In genomic region chr6:41622661-41623060, GRCm38 (mm10) we compare ENCODE assay signal across 8 mouse cellular contexts. TPM values are rescaled to one million over a fixed set of nuclear protein-coding genes. Genes with fewer than 3 reads are reported as not detected.
DNase-seq lines count a peak whose midpoint lies in the region; ATAC-seq and TF ChIP-seq lines count a peak whose summit lies in the region.

No protein-coding gene starts in this region.

- H3K36me3 ChIP-seq in spleen, adult 2 months (ENCODE audit: control insufficient read depth, insufficient read depth, low read length): no peaks in the 10 kb centered on the region
- H3K36me3 ChIP-seq in midbrain, embryonic 13.5 days: peaks cover 31% of the 10 kb centered on the region

- H3K4me3 ChIP-seq in spleen, adult 2 months (ENCODE audit: extremely low read depth, insufficient read depth, insufficient read length): no peak overlapping the region
- no peak overlapping the region for H3K4me3 ChIP-seq in midbrain, embryonic 13.5 days (replicated peaks)

- peak; percentile 21 for ATAC-seq in frontal cortex, adult (ENCODE audit: low TSS enrichment)
- ATAC-seq in granulocyte monocyte progenitor cell, adult 5-6 weeks (replicated peaks; ENCODE audit: poor library complexity, severe bottlenecking): peak; percentile 82
- peak; percentile 51; the same call in 1 of the 2 replicates for ATAC-seq in midbrain, embryonic 13.5 days

- no peak overlapping the region for H3K27ac ChIP-seq in spleen, adult 2 months (ENCODE audit: insufficient read depth, low read length)
- H3K27ac ChIP-seq in midbrain, embryonic 13.5 days: no peak overlapping the region

- no peak for DNase-seq in frontal cortex, postnatal 10 days (ENCODE audit: low spot score in 2 of 2)
- DNase-seq in spleen, adult 2 months (ENCODE audit: low read depth in 1 of 2, low spot score in 2 of 2): no peak
- DNase-seq in spleen, adult 12 weeks (ENCODE audit: low spot score): no peak
- no peak for DNase-seq in gastrocnemius, adult 8-10 months (ENCODE audit: low spot score in 2 of 2)
- no peak for DNase-seq in urinary bladder, postnatal 10 days (ENCODE audit: low spot score)

- no peaks in the 10 kb centered on the region for H3K4me1 ChIP-seq in spleen, adult 2 months (ENCODE audit: control insufficient read depth, insufficient read depth, insufficient read length)
- H3K4me1 ChIP-seq in midbrain, embryonic 13.5 days (replicated peaks): no peaks in the 10 kb centered on the region

- TF ChIP-seq CTCF in spleen, adult 2 months (IDR thresholded peaks at IDR 0.05; ENCODE audit: extremely low read depth, insufficient read depth, insufficient read length, insufficient replicate concordance): peak; percentile 20; the same call in 1 of the 2 replicates

- no peaks in the 10 kb centered on the region for H3K9me3 ChIP-seq in midbrain, embryonic 13.5 days

- 80% methylated on average over 9 of the region's 9 CpGs for WGBS in spleen, adult 2 months
- WGBS in midbrain, embryonic 13.5 days: 66% methylated on average over 9 of the region's 9 CpGs

- no peak overlapping the region for H3K4me2 ChIP-seq in midbrain, embryonic 13.5 days (replicated peaks)

- TF ChIP-seq POLR2A in spleen, adult 2 months (IDR thresholded peaks at IDR 0.05; ENCODE audit: low read depth, low read length): no peak

- H3K9ac ChIP-seq in midbrain, embryonic 13.5 days (replicated peaks): no peak overlapping the region

- H3K27me3 ChIP-seq in spleen, adult 2 months (ENCODE audit: control insufficient read depth, insufficient read depth, low read length): no peaks in the 10 kb centered on the region
- H3K27me3 ChIP-seq in midbrain, embryonic 13.5 days: no peaks in the 10 kb centered on the region

RNA-seq across cellular contexts. Expression of gene Trpv6, which starts 13.5 kb away (rescaled TPM):
- polyA plus RNA-seq in spleen, adult 2 months (2012; rRNA removed): 0.06 and 0.13 TPM in 2 replicates
- not detected in 2 replicates for total RNA-seq in granulocyte monocyte progenitor cell, adult 5-6 weeks (2014; fragmentation: Nextera tagmentation)
- not detected in 2 replicates for total RNA-seq in granulocyte monocyte progenitor cell, adult 5-6 weeks (2017)
- 0.67 and 0.90 TPM in 2 replicates for polyA plus RNA-seq in midbrain, embryonic 13.5 days (2015; fragmentation: Nextera tagmentation; extraction: Ambion mirVana)
- not detected for total RNA-seq in gastrocnemius, adult 8-10 months (2022)

RNA-seq across cellular contexts. Expression of gene Ephb6, which starts 17.4 kb away (rescaled TPM):
- polyA plus RNA-seq in spleen, adult 2 months (2012; rRNA removed): 7.2 and 7.5 TPM in 2 replicates
- total RNA-seq in granulocyte monocyte progenitor cell, adult 5-6 weeks (2014; fragmentation: Nextera tagmentation): 0.09 and 1.7 TPM in 2 replicates
- 1.2 and 5.4 TPM in 2 replicates for total RNA-seq in granulocyte monocyte progenitor cell, adult 5-6 weeks (2017)
- 26.6 and 31.2 TPM in 2 replicates for polyA plus RNA-seq in midbrain, embryonic 13.5 days (2015; fragmentation: Nextera tagmentation; extraction: Ambion mirVana)
- total RNA-seq in gastrocnemius, adult 8-10 months (2022): 1 to 10 TPM in 1 of 4 experiments, under 1 TPM in 3; 0.39 to 1.2 (median 0.71) TPM

RNA-seq across cellular contexts. Expression of gene Trpv5, which starts 57.9 kb away (rescaled TPM):
- 0.09 and 0.11 TPM in 2 replicates for polyA plus RNA-seq in spleen, adult 2 months (2012; rRNA removed)
- total RNA-seq in granulocyte monocyte progenitor cell, adult 5-6 weeks (2014; fragmentation: Nextera tagmentation): not detected in 2 replicates
- total RNA-seq in granulocyte monocyte progenitor cell, adult 5-6 weeks (2017): not detected in 2 replicates
- not detected in 2 replicates for polyA plus RNA-seq in midbrain, embryonic 13.5 days (2015; fragmentation: Nextera tagmentation; extraction: Ambion mirVana)
- total RNA-seq in gastrocnemius, adult 8-10 months (2022): not detected

Comparison
In these comparisons a context has a peak if more than half of its experiments do, and no peak if none do; other contexts are left out.
1. ATAC-seq: peak in every context shown above with its lines; median percentile 82 in granulocyte monocyte progenitor cell, adult 5-6 weeks; 51 in midbrain, embryonic 13.5 days; 21 in frontal cortex, adult.